Mouse (Mus musculus): ENCODE measurements around the gene Hmgcl. TPM values are rescaled to one million over a fixed set of nuclear protein-coding genes. Genes with fewer than 3 reads are reported as not detected.

Hmgcl gene
- total RNA-seq (2021) (10 to 100 TPM; 72.6 to 80.4 TPM), polyA plus RNA-seq (2012; rRNA removed) (71.9 and 96.9 TPM in 2 replicates)
- long read RNA-seq, transcript Hmgcl-201 (9 exons, 1,418 nt), result major isoform, 214 of 229 reads
- long read RNA-seq, partial matches to known transcripts, result 0 of 229 reads
- long read RNA-seq, other reads (novel, unspliced or antisense), result 15 of 229 reads

DNA sequence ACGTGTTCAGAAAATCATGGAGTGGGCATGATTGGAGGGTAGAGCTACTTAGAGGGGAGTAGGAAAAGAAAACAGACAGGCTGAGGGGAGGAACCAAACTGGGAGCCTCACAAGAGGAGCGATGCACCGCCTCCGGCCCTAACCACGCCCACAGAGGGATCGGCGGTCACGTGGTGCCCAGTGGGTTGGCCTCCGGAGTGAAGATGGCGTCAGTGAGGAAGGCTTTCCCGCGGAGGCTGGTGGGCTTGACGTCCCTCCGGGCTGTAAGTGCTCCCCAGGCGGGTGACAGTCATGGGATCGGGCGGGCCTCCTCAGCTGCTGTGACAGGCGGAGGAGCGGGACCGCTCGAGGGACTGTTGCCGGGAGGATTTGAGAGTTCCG is at the start of gene Hmgcl:
TSS of gene Hmgcl (plus strand) at position 171 of the 381 bp plus-strand sequence.
- under 1% methylated on average over 23 of the region's 23 CpGs for WGBS
- TF ChIP-seq POLR2A (IDR thresholded peaks at IDR 0.05; ENCODE audit: insufficient read depth, low read depth, low read length) (peak; percentile 97), CTCF (IDR thresholded peaks at IDR 0.05) (no peak), EP300 (IDR thresholded peaks at IDR 0.05; ENCODE audit: insufficient read depth, low read depth, low read length) (0 out of 2 replicates have a peak, but pooled peaks have one; percentile 49)

DNA sequence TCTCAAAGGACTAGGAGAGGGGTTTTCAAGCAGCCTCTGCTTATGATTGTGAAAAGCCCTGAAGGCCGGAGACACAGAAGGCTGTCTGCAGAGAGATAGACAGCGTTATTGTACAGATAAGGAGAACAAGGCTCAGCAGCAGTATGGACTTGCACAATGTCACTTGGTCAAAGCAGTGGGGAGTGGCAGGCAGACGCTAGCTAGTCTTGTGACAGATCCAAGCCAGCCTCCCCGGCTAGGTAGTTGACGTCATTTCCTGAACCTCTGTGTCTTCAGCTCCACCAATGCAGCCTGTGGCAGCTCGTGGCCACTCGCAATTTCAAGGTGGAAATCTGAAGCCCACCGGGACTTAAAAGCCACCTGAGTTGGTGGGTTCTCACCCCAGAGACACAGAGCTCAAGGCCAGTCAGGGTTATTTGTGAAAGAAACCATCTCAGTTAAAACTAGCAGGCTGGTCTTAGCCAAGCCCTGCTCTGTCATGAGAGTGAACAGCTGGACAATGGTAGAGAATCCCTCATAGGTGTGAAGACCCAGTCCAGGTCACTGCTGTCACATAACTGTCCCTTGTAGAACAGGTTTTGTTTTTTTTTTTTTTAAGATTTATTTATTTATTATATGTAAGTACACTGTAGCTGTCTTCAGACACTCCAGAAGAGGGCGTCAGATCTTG is 47.7 kb upstream of the Hmgcl start:
- H3K27ac ChIP-seq, result peak overlapping the region; percentile 36; the same call in 1 of the 2 replicates
- intact Hi-C loops (cut with DNase I), result loop anchor here (10.0 kb wide), 1 partner anchor 256 kb away; no protein-coding TSS in a partner anchor

More for the DNA sequence above, at the start of gene Hmgcl:
- H3K9ac ChIP-seq (ENCODE audit: low read depth, low read length), result peak within 1 kb of the TSS; percentile 77
- H3K4me1 ChIP-seq (ENCODE audit: control insufficient read depth, insufficient read depth, low read length), result peaks cover 17% of the 10 kb centered on the region
- H3K79me2 ChIP-seq (replicated peaks; ENCODE audit: control insufficient read depth, insufficient read depth, low read length), result peaks cover 3% of the 10 kb centered on the region; the same call in 1 of the 2 replicates
- peak; percentile 96 for DNase-seq
- no peaks in the 10 kb centered on the region for H3K36me3 ChIP-seq (ENCODE audit: control insufficient read depth, insufficient read depth, low read length)
- H3K27me3 ChIP-seq (ENCODE audit: control insufficient read depth, insufficient read depth, low read length), result no peaks in the 10 kb centered on the region
- peak within 1 kb of the TSS; percentile 90 for H3K27ac ChIP-seq
- intact Hi-C loops (cut with DNase I), result loop anchor here (2.0 kb wide), 1 partner anchor 25 kb away; the partner anchor contains the start of gene Fuca1
- peak within 1 kb of the TSS; percentile 97 for H3K4me3 ChIP-seq

DNA sequence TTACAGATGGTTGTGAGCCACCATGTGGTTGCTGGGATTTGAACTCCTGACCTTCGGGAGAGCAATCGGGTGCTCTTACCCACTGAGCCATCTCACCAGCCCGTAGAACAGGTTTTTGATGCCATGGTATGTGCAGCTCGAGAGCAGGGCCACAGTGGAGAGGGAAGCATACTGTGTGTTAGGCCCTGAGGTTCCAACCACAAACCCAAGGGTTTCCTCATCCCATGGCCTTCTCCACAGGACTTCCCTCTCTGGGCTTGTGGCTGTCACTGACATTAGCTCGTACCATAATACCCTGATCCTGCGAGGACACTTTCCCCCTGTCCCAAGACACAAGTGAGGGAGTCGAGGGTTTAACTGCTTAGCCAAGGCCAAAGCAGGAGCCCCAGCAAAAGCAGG is 47.2 kb upstream of the Hmgcl start:
- WGBS, result 90% methylated on average over 7 of the region's 7 CpGs
- peaks cover 4% of the 10 kb centered on the region for H3K4me1 ChIP-seq (ENCODE audit: control insufficient read depth, insufficient read depth, low read length)

More for the DNA sequence above, 47.7 kb upstream of the Hmgcl start:
- no peak overlapping the region for H3K4me3 ChIP-seq
- peaks cover 4% of the 10 kb centered on the region for H3K4me1 ChIP-seq (ENCODE audit: control insufficient read depth, insufficient read depth, low read length)
- TF ChIP-seq CTCF (IDR thresholded peaks at IDR 0.05) (no peak), POLR2A (IDR thresholded peaks at IDR 0.05; ENCODE audit: insufficient read depth, low read depth, low read length) (0 out of 2 replicates have a peak, but pooled peaks have one; percentile 40), EP300 (IDR thresholded peaks at IDR 0.05; ENCODE audit: insufficient read depth, low read depth, low read length) (peak; percentile 37; the same call in 1 of the 2 replicates)
- H3K27me3 ChIP-seq (ENCODE audit: control insufficient read depth, insufficient read depth, low read length), result no peaks in the 10 kb centered on the region
- H3K79me2 ChIP-seq (replicated peaks; ENCODE audit: control insufficient read depth, insufficient read depth, low read length), result no peaks in the 10 kb centered on the region
- 22% methylated on average over 9 of the region's 9 CpGs for WGBS
- H3K9ac ChIP-seq (ENCODE audit: low read depth, low read length), result 0 out of 2 replicates have a peak overlapping the region, but pooled peaks have one; percentile 5
- H3K36me3 ChIP-seq (ENCODE audit: control insufficient read depth, insufficient read depth, low read length), result no peaks in the 10 kb centered on the region
- DNase-seq, result peak in 1 of 2 experiments; percentile 71

DNA sequence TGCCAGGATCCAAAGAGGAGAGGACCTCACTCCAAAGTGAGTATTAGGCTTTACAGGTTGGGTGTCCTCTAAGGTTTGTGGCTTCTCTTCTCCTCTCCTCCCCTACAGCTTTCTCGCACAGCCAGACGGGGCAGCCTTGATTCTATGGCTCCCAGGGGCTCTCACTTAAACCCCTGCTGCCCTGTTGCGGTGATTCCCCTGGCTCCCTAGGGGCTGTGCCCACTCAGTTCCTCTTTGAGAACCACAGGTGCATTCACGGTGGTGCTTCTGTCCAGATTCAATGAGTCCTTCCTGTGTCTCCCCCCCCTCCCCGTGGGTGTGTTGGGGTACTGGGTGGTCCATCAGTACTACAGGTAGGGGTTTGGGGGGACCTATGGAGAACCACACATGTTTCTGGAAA is 46.2 kb upstream of the Hmgcl start:
- Histone ChIP-seq H3K27me3 (ENCODE audit: control insufficient read depth, insufficient read depth, low read length) (no peaks in the 10 kb centered on the region), H3K9ac (ENCODE audit: low read depth, low read length) (no peak overlapping the region), H3K4me1 (ENCODE audit: control insufficient read depth, insufficient read depth, low read length) (peaks cover 4% of the 10 kb centered on the region), H3K4me3 (no peak overlapping the region), H3K27ac (no peak overlapping the region), H3K36me3 (ENCODE audit: control insufficient read depth, insufficient read depth, low read length) (no peaks in the 10 kb centered on the region), H3K79me2 (replicated peaks; ENCODE audit: control insufficient read depth, insufficient read depth, low read length) (no peaks in the 10 kb centered on the region)
- 68% methylated on average over 5 of the region's 5 CpGs for whole genome bisulfite sequencing
- peak in 1 of 2 experiments; percentile 49 for DNase-seq
- no peak for TF ChIP-seq CTCF (IDR thresholded peaks at IDR 0.05)
- no peak for TF ChIP-seq EP300 (IDR thresholded peaks at IDR 0.05; ENCODE audit: insufficient read depth, low read depth, low read length)
- no peak for TF ChIP-seq POLR2A (IDR thresholded peaks at IDR 0.05; ENCODE audit: insufficient read depth, low read depth, low read length)
- intact Hi-C loops (cut with DNase I), result no loop called here

More for the DNA sequence above, 47.2 kb upstream of the Hmgcl start:
- H3K27me3 ChIP-seq (ENCODE audit: control insufficient read depth, insufficient read depth, low read length), result no peaks in the 10 kb centered on the region
- no peaks in the 10 kb centered on the region for H3K36me3 ChIP-seq (ENCODE audit: control insufficient read depth, insufficient read depth, low read length)
- H3K27ac ChIP-seq, result no peak overlapping the region
- no peak overlapping the region for H3K9ac ChIP-seq (ENCODE audit: low read depth, low read length)
- no peak for DNase-seq
- TF ChIP-seq POLR2A (IDR thresholded peaks at IDR 0.05; ENCODE audit: insufficient read depth, low read depth, low read length) (no peak), CTCF (IDR thresholded peaks at IDR 0.05) (no peak), EP300 (IDR thresholded peaks at IDR 0.05; ENCODE audit: insufficient read depth, low read depth, low read length) (no peak)
- no peaks in the 10 kb centered on the region for H3K79me2 ChIP-seq (replicated peaks; ENCODE audit: control insufficient read depth, insufficient read depth, low read length)
- intact Hi-C loops (cut with DNase I), result loop anchor here (10.0 kb wide), 1 partner anchor 256 kb away; no protein-coding TSS in a partner anchor
- no peak overlapping the region for H3K4me3 ChIP-seq

DNA sequence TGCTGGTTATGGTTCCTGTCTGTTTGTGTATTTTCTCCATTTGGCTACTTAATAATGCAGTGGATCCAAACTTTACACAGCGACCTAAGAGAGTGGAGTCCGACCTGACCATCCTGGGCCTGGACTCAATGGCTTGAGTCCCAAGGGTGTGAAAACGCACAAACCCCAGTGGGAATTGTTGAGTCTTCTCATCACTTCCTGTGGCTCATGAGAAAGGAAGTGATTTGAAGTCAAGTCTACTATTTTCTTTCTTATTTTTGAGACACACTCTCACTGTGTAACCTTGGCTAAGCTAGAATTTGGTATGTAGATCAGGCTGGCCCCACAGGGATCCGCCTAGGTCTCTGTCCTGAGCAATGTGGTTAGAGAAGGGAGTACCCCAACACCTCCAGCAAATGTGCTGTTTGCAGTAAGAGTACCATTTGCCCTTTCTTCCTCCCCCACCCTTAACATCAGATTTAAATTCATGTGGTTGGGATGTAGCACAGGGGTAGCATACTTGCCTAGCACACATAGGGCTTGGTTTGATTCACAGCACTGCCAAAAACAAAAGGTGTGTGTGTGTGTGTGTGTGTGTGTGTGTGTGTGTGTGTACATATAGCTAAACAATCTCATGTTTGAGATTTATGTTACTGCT is 43.5 kb upstream of the Hmgcl start:
- H3K79me2 ChIP-seq (replicated peaks; ENCODE audit: control insufficient read depth, insufficient read depth, low read length), result no peaks in the 10 kb centered on the region
- no peaks in the 10 kb centered on the region for H3K27me3 ChIP-seq (ENCODE audit: control insufficient read depth, insufficient read depth, low read length)
- TF ChIP-seq CTCF (IDR thresholded peaks at IDR 0.05) (no peak), POLR2A (IDR thresholded peaks at IDR 0.05; ENCODE audit: insufficient read depth, low read depth, low read length) (no peak), EP300 (IDR thresholded peaks at IDR 0.05; ENCODE audit: insufficient read depth, low read depth, low read length) (no peak)
- H3K27ac ChIP-seq, result no peak overlapping the region
- intact Hi-C loops (cut with DNase I), result no loop called here
- no peak for DNase-seq
- H3K9ac ChIP-seq (ENCODE audit: low read depth, low read length), result no peak overlapping the region
- WGBS, result 61% methylated on average over 4 of the region's 4 CpGs
- H3K4me1 ChIP-seq (ENCODE audit: control insufficient read depth, insufficient read depth, low read length), result peaks cover 4% of the 10 kb centered on the region
- no peak overlapping the region for H3K4me3 ChIP-seq
- H3K36me3 ChIP-seq (ENCODE audit: control insufficient read depth, insufficient read depth, low read length), result no peaks in the 10 kb centered on the region

Data from heart, adult 2 months (tissue).